Mouse (Mus musculus) kidney, adult 2 months (tissue): ENCODE data around the gene Vps45. TPM values are rescaled to one million over a fixed set of nuclear protein-coding genes. Genes with fewer than 3 reads are reported as not detected.
A peak's percentile ranks its signal among the peaks of the same experiment; 100 is the strongest.

Experiments
- DNase-seq: peaks from one replicate; pipeline ENCODE4 v3.0.0; 2021
- H3K27ac ChIP-seq: fragments of 200-500 bp; 2 replicates; pipeline ENCODE4 v1.5.1; 2012; ENCODE audit warnings: low read depth, low read length, control low read depth, inconsistent platforms; ENCODE audit not compliant: insufficient read depth
- H3K27me3 ChIP-seq: fragments of 200-500 bp; replicated peaks from 2 replicates; pipeline ENCODE4 v1.6.1; 2012; ENCODE audit warnings: mild to moderate bottlenecking, moderate library complexity, low read length, inconsistent platforms; ENCODE audit not compliant: control insufficient read depth, insufficient read depth
- H3K36me3 ChIP-seq: fragments of 200-500 bp; 2 replicates; pipeline ENCODE4 v1.6.1; 2012; ENCODE audit warnings: mild to moderate bottlenecking, moderate library complexity, low read length, inconsistent platforms; ENCODE audit not compliant: control insufficient read depth, insufficient read depth
- H3K4me1 ChIP-seq: fragments of 200-500 bp; 2 replicates; pipeline ENCODE4 v1.6.1; 2011; ENCODE audit warnings: low read length; ENCODE audit not compliant: control insufficient read depth, insufficient read depth
- H3K4me3 ChIP-seq: fragments of 200-500 bp; 2 replicates; pipeline ENCODE4 v1.5.1; 2011; ENCODE audit warnings: mild to moderate bottlenecking, low read depth, low read length, control low read depth; ENCODE audit not compliant: insufficient read depth
- CTCF ChIP-seq: fragments of 200-500 bp; conservative IDR thresholded peaks from 2 replicates; pipeline ENCODE4 v1.5.1; 2011; ENCODE audit warnings: low read depth, mild to moderate bottlenecking, control low read depth, low read length, moderate library complexity, mixed read lengths; ENCODE audit not compliant: insufficient read depth, insufficient read length
- POLR2A ChIP-seq: fragments of 200-500 bp; IDR thresholded peaks from one replicate; pipeline ENCODE4 v1.6.1; 2011; ENCODE audit warnings: low read depth, low read length, control low read depth
- WGBS: fragments of 180-500 bp; shearing (Covaris S2); methylation state at CpG from one replicate; pipeline ENCODE4 v1.1.7; 2018; 5-methylcytosine and 5-hydroxymethylcytosine counted together
- polyA plus RNA-seq: library from polyadenylated mRNA; depleted of rRNA; stranded (reverse); fragments of >200 nt; gene quantifications from 2 replicates; pipeline ENCODE4 v1.2.3, GENCODE M21; 2012; rRNA removed

Vps45 gene
- 6.7 and 7.9 TPM in 2 replicates for polyA plus RNA-seq

GRCm38 (mm10) chr3:96058231-96058896, at the start of gene Vps45:
Gene Vps45 (minus strand): TSS chr3:96058466.
- 2% methylated on average over 18 of the region's 18 CpGs for WGBS
- peak; percentile 83 for DNase-seq

GRCm38 (mm10) chr3:96106151-96106550, 47.9 kb upstream of the Vps45 start:
- no peak for TF ChIP-seq POLR2A
- no peak for TF ChIP-seq CTCF
- no peak for DNase-seq
- no peaks in the 10 kb centered on the region for H3K27me3 ChIP-seq
- no peaks in the 10 kb centered on the region for H3K36me3 ChIP-seq
- H3K4me3 ChIP-seq: no peak overlapping the region
- WGBS: 90% methylated on average over 4 of the region's 4 CpGs
- H3K27ac ChIP-seq: no peak overlapping the region
- no peaks in the 10 kb centered on the region; the same call in 1 of the 2 replicates for H3K4me1 ChIP-seq

More at GRCm38 (mm10) chr3:96058231-96058896, at the start of gene Vps45:
- H3K4me3 ChIP-seq: peak within 1 kb of the TSS; percentile 64
- H3K4me1 ChIP-seq: no peaks in the 10 kb centered on the region
- no peak for TF ChIP-seq POLR2A
- no peak for TF ChIP-seq CTCF
- H3K27ac ChIP-seq: peak within 1 kb of the TSS; percentile 18; the same call in 1 of the 2 replicates
- no peaks in the 10 kb centered on the region for H3K36me3 ChIP-seq
- H3K27me3 ChIP-seq: no peaks in the 10 kb centered on the region

GRCm38 (mm10) chr3:96105232-96105747, 47.0 kb upstream of the Vps45 start:
- TF ChIP-seq CTCF (no peak), POLR2A (no peak)
- Histone ChIP-seq H3K27me3 (no peaks in the 10 kb centered on the region), H3K27ac (peak overlapping the region; percentile 94), H3K4me3 (peak overlapping the region; percentile 98), H3K36me3 (no peaks in the 10 kb centered on the region), H3K4me1 (no peaks in the 10 kb centered on the region; the same call in 1 of the 2 replicates)
- no peak for DNase-seq
- 13% methylated on average over 10 of the region's 10 CpGs for WGBS

GRCm38 (mm10) chr3:96104261-96105065, 46.2 kb upstream of the Vps45 start, which contains the start of gene Otud7b:
Gene Otud7b (plus strand): TSS chr3:96104527.
- TF ChIP-seq POLR2A (peak; percentile 59), CTCF (no peak)
- H3K27me3 ChIP-seq: no peaks in the 10 kb centered on the region
- peak within 1 kb of the TSS; percentile 98 for H3K4me3 ChIP-seq
- WGBS: under 1% methylated on average over 82 of the region's 84 CpGs
- DNase-seq: peak; percentile 89
- H3K36me3 ChIP-seq: no peaks in the 10 kb centered on the region
- H3K27ac ChIP-seq: peak within 1 kb of the TSS; percentile 94
- H3K4me1 ChIP-seq: no peaks in the 10 kb centered on the region; the same call in 1 of the 2 replicates

GRCm38 (mm10) chr3:96103901-96104260, 45.6 kb upstream of the Vps45 start:
- H3K27ac ChIP-seq: peak overlapping the region; percentile 84
- H3K4me1 ChIP-seq: peaks cover under 1% of the 10 kb centered on the region; the same call in 1 of the 2 replicates
- no peaks in the 10 kb centered on the region for H3K36me3 ChIP-seq
- 2% methylated on average over 8 of the region's 8 CpGs for WGBS
- TF ChIP-seq POLR2A: no peak
- TF ChIP-seq CTCF: no peak
- DNase-seq: no peak
- peak overlapping the region; percentile 71 for H3K4me3 ChIP-seq
- H3K27me3 ChIP-seq: no peaks in the 10 kb centered on the region

- DNase-seq: peak; percentile 50
- H3K27me3 ChIP-seq: no peaks in the 10 kb centered on the region
- no peak overlapping the region for H3K4me3 ChIP-seq
- no peaks in the 10 kb centered on the region for H3K36me3 ChIP-seq
- peaks cover 6% of the 10 kb centered on the region; the same call in 1 of the 2 replicates for H3K4me1 ChIP-seq
- no peak overlapping the region for H3K27ac ChIP-seq
- TF ChIP-seq CTCF: no peak
- no peak for TF ChIP-seq POLR2A
- 34% methylated on average over 14 of the region's 14 CpGs for WGBS
Observed at GRCm38 (mm10) chr3:96102100-96102872, 44.0 kb upstream of the Vps45 start.
